Mouse (Mus musculus): ENCODE measurements around the gene Plcd1. TPM values are rescaled to one million over a fixed set of nuclear protein-coding genes. Genes with fewer than 3 reads are reported as not detected.

Plcd1 gene
- polyA plus RNA-seq (2012; fragmentation: generic; extraction: Trizol): 8.8 TPM
- long read RNA-seq, experiment 1, transcript Plcd1-201 (15 exons, 2,657 nt): major isoform, 22 of 28 reads
- long read RNA-seq, experiment 1, partial matches to known transcripts: 4 of 28 reads
- long read RNA-seq, experiment 1, other reads (novel, unspliced or antisense): 2 of 28 reads
- long read RNA-seq, experiment 2, transcript Plcd1-201 (15 exons, 2,657 nt): major isoform, 232 of 253 reads
- long read RNA-seq, experiment 2, partial matches to known transcripts: 4 of 253 reads
- long read RNA-seq, experiment 2, other reads (novel, unspliced or antisense): 13 of 253 reads

GRCm38 (mm10) chr9:119093419-119094295, at the start of gene Plcd1:
Gene Plcd1 (minus strand): TSS chr9:119093502.
- Histone ChIP-seq H3K27me3 (ENCODE audit: control insufficient read depth, insufficient read depth, insufficient read length) (no peaks in the 10 kb centered on the region), H3ac (ENCODE audit: control insufficient read depth, insufficient read length, low read depth) (peak within 1 kb of the TSS; percentile 55)

DNA sequence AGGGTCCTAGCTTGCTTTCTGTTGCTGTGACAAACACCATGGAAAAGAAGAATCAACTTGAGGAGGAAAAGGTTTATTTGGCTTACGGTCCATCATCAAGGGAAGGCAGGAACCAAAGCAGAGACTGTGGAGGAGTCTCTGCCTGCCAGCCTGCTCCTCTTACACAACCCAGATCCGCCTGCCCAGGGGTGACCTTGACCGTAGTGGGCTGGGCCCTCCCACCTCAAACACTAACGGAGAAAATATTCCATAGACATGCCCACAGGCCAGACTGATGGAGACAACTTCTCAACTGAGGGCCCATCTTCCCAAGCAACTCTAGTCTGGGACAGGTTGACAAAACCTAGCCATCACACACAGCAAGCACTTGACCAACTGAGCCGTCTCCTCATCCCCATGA, 48.8 kb upstream of the Plcd1 start:
- no peak overlapping the region for H3ac ChIP-seq (ENCODE audit: control insufficient read depth, insufficient read length, low read depth)
- no peaks in the 10 kb centered on the region for H3K36me3 ChIP-seq (ENCODE audit: control insufficient read depth, insufficient read depth)
- no peak overlapping the region for H3K4me3 ChIP-seq (ENCODE audit: insufficient read depth, poor library complexity, severe bottlenecking)
- H3K27me3 ChIP-seq (ENCODE audit: control insufficient read depth, insufficient read depth, insufficient read length): peaks cover 82% of the 10 kb centered on the region
- TF ChIP-seq FOSL1 (IDR thresholded peaks at IDR 0.05; ENCODE audit: insufficient read depth, low read length, poor library complexity, severe bottlenecking): no peak
- TF ChIP-seq MYOG (IDR thresholded peaks at IDR 0.05; ENCODE audit: control insufficient read depth, extremely low read depth, insufficient read length): no peak
- no peak for TF ChIP-seq CEBPB (IDR thresholded peaks at IDR 0.05; ENCODE audit: low read depth)
- TF ChIP-seq MYOD1 (IDR thresholded peaks at IDR 0.05; ENCODE audit: control insufficient read depth, insufficient read length, low read depth): no peak
- TF ChIP-seq MAX (IDR thresholded peaks at IDR 0.05): no peak
- no peak for TF ChIP-seq CTCF (IDR thresholded peaks at IDR 0.05; ENCODE audit: control insufficient read depth, insufficient read depth, insufficient read length)
- TF ChIP-seq USF1 (IDR thresholded peaks at IDR 0.05; ENCODE audit: low read depth): no peak
- H3K79me2 ChIP-seq (ENCODE audit: control insufficient read depth, insufficient read depth): no peaks in the 10 kb centered on the region
- H3K79me3 ChIP-seq (ENCODE audit: low read depth): no peaks in the 10 kb centered on the region

More at GRCm38 (mm10) chr9:119093419-119094295, at the start of gene Plcd1:
- no peaks in the 10 kb centered on the region for H3K79me2 ChIP-seq (ENCODE audit: control insufficient read depth, insufficient read depth)
- no peaks in the 10 kb centered on the region for H3K79me3 ChIP-seq (ENCODE audit: low read depth)
- TF ChIP-seq MAX (IDR thresholded peaks at IDR 0.05) (no peak), MYOD1 (IDR thresholded peaks at IDR 0.05; ENCODE audit: control insufficient read depth, insufficient read length, low read depth) (no peak), CTCF (IDR thresholded peaks at IDR 0.05; ENCODE audit: control insufficient read depth, insufficient read depth, insufficient read length) (no peak), FOSL1 (IDR thresholded peaks at IDR 0.05; ENCODE audit: insufficient read depth, low read length, poor library complexity, severe bottlenecking) (no peak), USF1 (IDR thresholded peaks at IDR 0.05; ENCODE audit: low read depth) (no peak)
- H3K36me3 ChIP-seq (ENCODE audit: control insufficient read depth, insufficient read depth): no peaks in the 10 kb centered on the region
- peak within 1 kb of the TSS; percentile 29 for H3K4me3 ChIP-seq (ENCODE audit: insufficient read depth, poor library complexity, severe bottlenecking)

GRCm38 (mm10) chr9:119138836-119139235, 45.5 kb upstream of the Plcd1 start:
- H3ac ChIP-seq (ENCODE audit: control insufficient read depth, insufficient read length, low read depth): no peak overlapping the region
- no peaks in the 10 kb centered on the region for H3K36me3 ChIP-seq (ENCODE audit: control insufficient read depth, insufficient read depth)
- H3K79me2 ChIP-seq (ENCODE audit: control insufficient read depth, insufficient read depth): no peaks in the 10 kb centered on the region
- no peak overlapping the region for H3K4me3 ChIP-seq (ENCODE audit: insufficient read depth, poor library complexity, severe bottlenecking)
- H3K27me3 ChIP-seq (ENCODE audit: control insufficient read depth, insufficient read depth, insufficient read length): peaks cover 79% of the 10 kb centered on the region
- H3K79me3 ChIP-seq (ENCODE audit: low read depth): no peaks in the 10 kb centered on the region
- no peak for TF ChIP-seq CEBPB (IDR thresholded peaks at IDR 0.05; ENCODE audit: low read depth)
- TF ChIP-seq USF1 (IDR thresholded peaks at IDR 0.05; ENCODE audit: low read depth): no peak
- TF ChIP-seq CTCF (IDR thresholded peaks at IDR 0.05; ENCODE audit: control insufficient read depth, insufficient read depth, insufficient read length): no peak
- no peak for TF ChIP-seq MAX (IDR thresholded peaks at IDR 0.05)
- TF ChIP-seq MYOG (IDR thresholded peaks at IDR 0.05; ENCODE audit: control insufficient read depth, extremely low read depth, insufficient read length): no peak
- no peak for TF ChIP-seq FOSL1 (IDR thresholded peaks at IDR 0.05; ENCODE audit: insufficient read depth, low read length, poor library complexity, severe bottlenecking)
- TF ChIP-seq MYOD1 (IDR thresholded peaks at IDR 0.05; ENCODE audit: control insufficient read depth, insufficient read length, low read depth): no peak

- no peak overlapping the region for H3K4me3 ChIP-seq (ENCODE audit: insufficient read depth, poor library complexity, severe bottlenecking)
- peaks cover 76% of the 10 kb centered on the region for H3K27me3 ChIP-seq (ENCODE audit: control insufficient read depth, insufficient read depth, insufficient read length)
- H3K79me2 ChIP-seq (ENCODE audit: control insufficient read depth, insufficient read depth): no peaks in the 10 kb centered on the region
- no peaks in the 10 kb centered on the region for H3K79me3 ChIP-seq (ENCODE audit: low read depth)
- TF ChIP-seq CTCF (IDR thresholded peaks at IDR 0.05; ENCODE audit: control insufficient read depth, insufficient read depth, insufficient read length) (no peak), CEBPB (IDR thresholded peaks at IDR 0.05; ENCODE audit: low read depth) (no peak), MYOD1 (IDR thresholded peaks at IDR 0.05; ENCODE audit: control insufficient read depth, insufficient read length, low read depth) (no peak)
- H3K36me3 ChIP-seq (ENCODE audit: control insufficient read depth, insufficient read depth): no peaks in the 10 kb centered on the region
- H3ac ChIP-seq (ENCODE audit: control insufficient read depth, insufficient read length, low read depth): no peak overlapping the region
Measured at GRCm38 (mm10) chr9:119130692-119131091, 37.4 kb upstream of the Plcd1 start.

DNA sequence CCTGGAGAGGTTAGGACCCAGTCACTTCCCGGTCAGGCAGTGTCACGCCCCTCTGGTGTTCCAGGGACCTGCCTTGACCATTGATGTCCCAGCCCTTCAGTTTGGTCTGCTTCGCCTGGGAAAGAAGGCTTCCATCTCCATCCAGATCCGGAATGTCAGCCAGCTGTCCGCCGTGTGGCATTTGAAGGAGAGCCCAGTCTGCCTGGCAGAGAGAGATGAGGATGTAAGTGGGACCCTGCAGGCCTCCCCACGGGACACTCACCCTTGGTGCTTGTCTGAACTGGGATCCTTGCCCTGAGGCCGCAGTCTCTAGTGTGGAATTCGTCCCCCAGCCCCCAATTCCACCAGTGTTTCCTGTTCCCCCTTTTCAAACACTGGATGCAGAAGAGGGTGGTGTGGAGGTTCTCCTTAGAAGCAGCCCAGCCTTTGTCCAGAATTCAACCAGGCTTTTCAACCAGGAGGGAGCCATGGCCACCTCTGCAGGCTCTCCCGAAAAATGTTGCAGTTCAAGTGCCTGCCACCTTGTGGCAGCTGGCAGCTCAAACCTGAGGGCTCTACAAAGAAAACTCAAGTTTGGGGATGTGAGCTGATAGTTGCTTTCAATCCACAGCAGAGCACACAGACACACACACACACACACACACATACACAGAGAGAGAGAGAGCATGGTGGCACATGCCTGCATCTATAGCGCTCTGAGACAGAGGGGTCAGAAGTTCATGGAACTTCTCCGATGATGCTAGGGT, 35.3 kb upstream of the Plcd1 start:
- H3K4me3 ChIP-seq (ENCODE audit: insufficient read depth, poor library complexity, severe bottlenecking): no peak overlapping the region
- TF ChIP-seq USF1 (IDR thresholded peaks at IDR 0.05; ENCODE audit: low read depth) (no peak), FOSL1 (IDR thresholded peaks at IDR 0.05; ENCODE audit: insufficient read depth, low read length, poor library complexity, severe bottlenecking) (no peak), CTCF (IDR thresholded peaks at IDR 0.05; ENCODE audit: control insufficient read depth, insufficient read depth, insufficient read length) (no peak), MYOG (IDR thresholded peaks at IDR 0.05; ENCODE audit: control insufficient read depth, extremely low read depth, insufficient read length) (no peak), MYOD1 (IDR thresholded peaks at IDR 0.05; ENCODE audit: control insufficient read depth, insufficient read length, low read depth) (no peak), CEBPB (IDR thresholded peaks at IDR 0.05; ENCODE audit: low read depth) (no peak), MAX (IDR thresholded peaks at IDR 0.05) (no peak)
- H3K27me3 ChIP-seq (ENCODE audit: control insufficient read depth, insufficient read depth, insufficient read length): peaks cover 65% of the 10 kb centered on the region
- H3ac ChIP-seq (ENCODE audit: control insufficient read depth, insufficient read length, low read depth): no peak overlapping the region
- no peaks in the 10 kb centered on the region for H3K79me2 ChIP-seq (ENCODE audit: control insufficient read depth, insufficient read depth)
- no peaks in the 10 kb centered on the region for H3K36me3 ChIP-seq (ENCODE audit: control insufficient read depth, insufficient read depth)
- H3K79me3 ChIP-seq (ENCODE audit: low read depth): no peaks in the 10 kb centered on the region

Measured in C2C12 (cell line).